Mouse (Mus musculus): ENCODE results near the gene Prn. TPM values are rescaled to one million over a fixed set of nuclear protein-coding genes. Genes with fewer than 3 reads are reported as not detected.

Prn gene
- polyA plus RNA-seq, 2 experiments: not detected

GRCm38 (mm10) chr2:131886503-131887160 lies 23.1 kb upstream of the Prn start:
- H3K4me1 ChIP-seq (ENCODE audit: control insufficient read depth, insufficient read depth, low read length): 0 out of 2 replicates have a peak, but pooled peaks cover 8% of the 10 kb centered on the region
- no peak for TF ChIP-seq POLR2A (IDR thresholded peaks at IDR 0.05; ENCODE audit: borderline replicate concordance, extremely low read depth, insufficient read depth, insufficient read length)
- no peaks in the 10 kb centered on the region for H3K9me3 ChIP-seq (ENCODE audit: control insufficient read depth, low read length)
- 83% methylated on average over 6 of the region's 6 CpGs for WGBS
- H3K27ac ChIP-seq (replicated peaks; ENCODE audit: low read depth, low read length): no peak overlapping the region
- no peak for ATAC-seq (ENCODE audit: low FRiP score, low read depth)
- no peaks in the 10 kb centered on the region for H3K27me3 ChIP-seq (ENCODE audit: control insufficient read depth, insufficient read depth, low read length)
- DNase-seq (ENCODE audit: low spot score): no peak
- H3K36me3 ChIP-seq (ENCODE audit: control insufficient read depth, insufficient read depth, low read length): no peaks in the 10 kb centered on the region
- H3K9ac ChIP-seq (ENCODE audit: low read depth, low read length, severe bottlenecking): no peak overlapping the region
- no peak overlapping the region for H3K4me3 ChIP-seq (replicated peaks; ENCODE audit: low read length)
- no peak overlapping the region for H3K4me2 ChIP-seq (replicated peaks; ENCODE audit: low read depth, low read length, severe bottlenecking)

- 0 out of 2 replicates have a peak, but pooled peaks cover 8% of the 10 kb centered on the region for H3K4me1 ChIP-seq (ENCODE audit: control insufficient read depth, insufficient read depth, low read length)
- no peak overlapping the region for H3K27ac ChIP-seq (replicated peaks; ENCODE audit: low read depth, low read length)
- ATAC-seq (ENCODE audit: low FRiP score, low read depth) (no peak), DNase-seq (ENCODE audit: low spot score) (no peak)
- H3K4me2 ChIP-seq (replicated peaks; ENCODE audit: low read depth, low read length, severe bottlenecking): no peak overlapping the region
- WGBS: 66% methylated on average over 7 of the region's 7 CpGs
- no peaks in the 10 kb centered on the region for H3K27me3 ChIP-seq (ENCODE audit: control insufficient read depth, insufficient read depth, low read length)
- no peaks in the 10 kb centered on the region for H3K9me3 ChIP-seq (ENCODE audit: control insufficient read depth, low read length)
- no peak for TF ChIP-seq POLR2A (IDR thresholded peaks at IDR 0.05; ENCODE audit: borderline replicate concordance, extremely low read depth, insufficient read depth, insufficient read length)
- no peak overlapping the region for H3K4me3 ChIP-seq (replicated peaks; ENCODE audit: low read length)
- no peaks in the 10 kb centered on the region for H3K36me3 ChIP-seq (ENCODE audit: control insufficient read depth, insufficient read depth, low read length)
- H3K9ac ChIP-seq (ENCODE audit: low read depth, low read length, severe bottlenecking): no peak overlapping the region
Observed at GRCm38 (mm10) chr2:131888233-131888632, 21.5 kb upstream of the Prn start.

GRCm38 (mm10) chr2:131892534-131892933 lies 17.2 kb upstream of the Prn start:
- TF ChIP-seq POLR2A (IDR thresholded peaks at IDR 0.05; ENCODE audit: borderline replicate concordance, extremely low read depth, insufficient read depth, insufficient read length): no peak
- Histone ChIP-seq H3K9ac (ENCODE audit: low read depth, low read length, severe bottlenecking) (no peak overlapping the region), H3K4me3 (replicated peaks; ENCODE audit: low read length) (no peak overlapping the region), H3K4me1 (ENCODE audit: control insufficient read depth, insufficient read depth, low read length) (0 out of 2 replicates have a peak, but pooled peaks cover 8% of the 10 kb centered on the region), H3K4me2 (replicated peaks; ENCODE audit: low read depth, low read length, severe bottlenecking) (no peak overlapping the region), H3K36me3 (ENCODE audit: control insufficient read depth, insufficient read depth, low read length) (no peaks in the 10 kb centered on the region), H3K27ac (replicated peaks; ENCODE audit: low read depth, low read length) (no peak overlapping the region), H3K27me3 (ENCODE audit: control insufficient read depth, insufficient read depth, low read length) (no peaks in the 10 kb centered on the region), H3K9me3 (ENCODE audit: control insufficient read depth, low read length) (no peaks in the 10 kb centered on the region)
- DNase-seq (ENCODE audit: low spot score) (no peak), ATAC-seq (ENCODE audit: low FRiP score, low read depth) (no peak)
- 58% methylated on average over 5 of the region's 5 CpGs for WGBS

- DNase-seq (ENCODE audit: low spot score) (no peak), ATAC-seq (ENCODE audit: low FRiP score, low read depth) (no peak)
- Histone ChIP-seq H3K36me3 (ENCODE audit: control insufficient read depth, insufficient read depth, low read length) (no peaks in the 10 kb centered on the region), H3K9ac (ENCODE audit: low read depth, low read length, severe bottlenecking) (no peak overlapping the region), H3K4me1 (ENCODE audit: control insufficient read depth, insufficient read depth, low read length) (no peaks in the 10 kb centered on the region), H3K27ac (replicated peaks; ENCODE audit: low read depth, low read length) (no peak overlapping the region), H3K9me3 (ENCODE audit: control insufficient read depth, low read length) (no peaks in the 10 kb centered on the region), H3K4me2 (replicated peaks; ENCODE audit: low read depth, low read length, severe bottlenecking) (no peak overlapping the region), H3K27me3 (ENCODE audit: control insufficient read depth, insufficient read depth, low read length) (no peaks in the 10 kb centered on the region), H3K4me3 (replicated peaks; ENCODE audit: low read length) (no peak overlapping the region)
- no peak for TF ChIP-seq POLR2A (IDR thresholded peaks at IDR 0.05; ENCODE audit: borderline replicate concordance, extremely low read depth, insufficient read depth, insufficient read length)
- 64% methylated on average over 2 of the region's 2 CpGs for WGBS
Observed at GRCm38 (mm10) chr2:131895106-131895505, 14.7 kb upstream of the Prn start.

GRCm38 (mm10) chr2:131896011-131896410 lies 13.7 kb upstream of the Prn start:
- no peak overlapping the region for H3K4me2 ChIP-seq (replicated peaks; ENCODE audit: low read depth, low read length, severe bottlenecking)
- no peak overlapping the region for H3K4me3 ChIP-seq (replicated peaks; ENCODE audit: low read length)
- H3K4me1 ChIP-seq (ENCODE audit: control insufficient read depth, insufficient read depth, low read length): no peaks in the 10 kb centered on the region
- WGBS: 93% methylated on average over 4 of the region's 4 CpGs
- no peak overlapping the region for H3K27ac ChIP-seq (replicated peaks; ENCODE audit: low read depth, low read length)
- H3K9me3 ChIP-seq (ENCODE audit: control insufficient read depth, low read length): no peaks in the 10 kb centered on the region
- ATAC-seq (ENCODE audit: low FRiP score, low read depth): no peak
- H3K27me3 ChIP-seq (ENCODE audit: control insufficient read depth, insufficient read depth, low read length): no peaks in the 10 kb centered on the region
- H3K36me3 ChIP-seq (ENCODE audit: control insufficient read depth, insufficient read depth, low read length): no peaks in the 10 kb centered on the region
- H3K9ac ChIP-seq (ENCODE audit: low read depth, low read length, severe bottlenecking): no peak overlapping the region
- no peak for DNase-seq (ENCODE audit: low spot score)
- TF ChIP-seq POLR2A (IDR thresholded peaks at IDR 0.05; ENCODE audit: borderline replicate concordance, extremely low read depth, insufficient read depth, insufficient read length): no peak
